Mouse (Mus musculus): Measurements from ENCODE around the gene Esyt1. TPM values are rescaled to one million over a fixed set of nuclear protein-coding genes. Genes with fewer than 3 reads are reported as not detected.

The Esyt1 gene
- total and polyA plus RNA-seq, 3 experiments, result 20.2 to 48.0 (median 38.2) TPM

GRCm38 (mm10) chr10:128520591-128520990 is 5.1 kb downstream of the Esyt1 start:
- DNase-seq (ENCODE audit: extremely low read depth), result no peak
- dilution Hi-C loops (cut with MboI; ENCODE audit: extremely low pct_ligation_motif_present, extremely low pct_unique_long_range_greater_than_20kb, low sequenced_read_pairs), result no loop called here
- peaks cover 62 to 70% of the 10 kb centered on the region in 2 experiments for H3K36me3 ChIP-seq (replicated peaks in 1 of 2; ENCODE audit: control insufficient read depth in 1 of 2, insufficient read depth in 1 of 2, low read length in 1 of 2)
- no peaks in the 10 kb centered on the region for H3K27me3 ChIP-seq (replicated peaks)
- no peaks in the 10 kb centered on the region for H3K79me2 ChIP-seq (replicated peaks; ENCODE audit: control insufficient read depth, extremely low read depth, insufficient read depth, poor library complexity, severe bottlenecking)
- H3K27ac ChIP-seq (ENCODE audit: insufficient read depth, low read depth), result no peak overlapping the region
- no peaks in the 10 kb centered on the region for H3K9me3 ChIP-seq (replicated peaks; ENCODE audit: low read length)
- H3K9ac ChIP-seq (ENCODE audit: insufficient read depth, low read depth), result no peak overlapping the region
- peaks cover 0 to 9% of the 10 kb centered on the region in 2 experiments; a peak in 2 of 4 replicates for H3K4me1 ChIP-seq (ENCODE audit: control insufficient read depth in 1 of 2, insufficient read depth in 2 of 2)
- no peak overlapping the region for H3K4me2 ChIP-seq (ENCODE audit: insufficient read depth, low read depth, poor library complexity, severe bottlenecking)
- in situ Hi-C loops (cut with MboI; ENCODE audit: low pct_ligation_motif_present, low pct_unique_long_range_greater_than_20kb, low sequenced_read_pairs), result no loop called here
- H3K4me3 ChIP-seq (replicated peaks in 1 of 3; ENCODE audit: low read depth in 2 of 3, low read length in 2 of 3, poor library complexity in 1 of 3), result no peak overlapping the region
- TF ChIP-seq USF2 (conservative IDR thresholded peaks at IDR 0.05; ENCODE audit: low read depth, low read length), result no peak
- TF ChIP-seq ZNF384 (IDR thresholded peaks at IDR 0.05; ENCODE audit: low read depth, low read length), result no peak
- no peak for TF ChIP-seq ELF1 (IDR thresholded peaks at IDR 0.05; ENCODE audit: low read depth, low read length)
- TF ChIP-seq RAD21 (IDR thresholded peaks at IDR 0.05; ENCODE audit: low read depth, low read length), result no peak
- no peak for TF ChIP-seq USF1 (IDR thresholded peaks at IDR 0.05; ENCODE audit: low read depth, low read length)
- no peak for TF ChIP-seq BHLHE40 (IDR thresholded peaks at IDR 0.05; ENCODE audit: low read depth, low read length)
- no peak for TF ChIP-seq IRF4 (IDR thresholded peaks at IDR 0.05; ENCODE audit: low read depth, low read length)
- no peak for TF ChIP-seq POLR2AphosphoS2 (IDR thresholded peaks at IDR 0.05; ENCODE audit: low read depth, low read length)
- no peak for TF ChIP-seq JUND (conservative IDR thresholded peaks at IDR 0.05; ENCODE audit: low read depth, low read length)
- TF ChIP-seq ETS1 (conservative IDR thresholded peaks at IDR 0.05; ENCODE audit: low read depth, low read length), result no peak
- no peak for TF ChIP-seq HCFC1 (IDR thresholded peaks at IDR 0.05; ENCODE audit: low read depth, low read length)

- Histone ChIP-seq H3K4me1 (ENCODE audit: control insufficient read depth in 1 of 2, insufficient read depth in 2 of 2) (no peaks in the 10 kb centered on the region), H3K27me3 (replicated peaks) (no peaks in the 10 kb centered on the region), H3K4me3 (replicated peaks in 1 of 3; ENCODE audit: low read depth in 2 of 3, low read length in 2 of 3, poor library complexity in 1 of 3) (no peak overlapping the region), H3K79me2 (replicated peaks; ENCODE audit: control insufficient read depth, extremely low read depth, insufficient read depth, poor library complexity, severe bottlenecking) (no peaks in the 10 kb centered on the region), H3K4me2 (ENCODE audit: insufficient read depth, low read depth, poor library complexity, severe bottlenecking) (no peak overlapping the region), H3K9ac (ENCODE audit: insufficient read depth, low read depth) (no peak overlapping the region), H3K36me3 (replicated peaks in 1 of 2; ENCODE audit: control insufficient read depth in 1 of 2, insufficient read depth in 1 of 2, low read length in 1 of 2) (peaks cover 72 to 82% of the 10 kb centered on the region in 2 experiments), H3K9me3 (replicated peaks; ENCODE audit: low read length) (no peaks in the 10 kb centered on the region), H3K27ac (ENCODE audit: insufficient read depth, low read depth) (no peak overlapping the region)
- peak; percentile 31 for DNase-seq (ENCODE audit: extremely low read depth)
- in situ Hi-C loops (cut with MboI; ENCODE audit: low pct_ligation_motif_present, low pct_unique_long_range_greater_than_20kb, low sequenced_read_pairs) (no loop called here), dilution Hi-C loops (cut with MboI; ENCODE audit: extremely low pct_ligation_motif_present, extremely low pct_unique_long_range_greater_than_20kb, low sequenced_read_pairs) (no loop called here)
- no peak for TF ChIP-seq ELF1 (IDR thresholded peaks at IDR 0.05; ENCODE audit: low read depth, low read length)
- TF ChIP-seq NRF1 (IDR thresholded peaks at IDR 0.05; ENCODE audit: low read depth, low read length), result no peak
- no peak for TF ChIP-seq JUN (IDR thresholded peaks at IDR 0.05; ENCODE audit: insufficient read depth, low read depth, low read length)
- TF ChIP-seq MAFK (IDR thresholded peaks at IDR 0.05; ENCODE audit: insufficient replicate concordance, low read length), result no peak
- no peak for TF ChIP-seq USF1 (IDR thresholded peaks at IDR 0.05; ENCODE audit: low read depth, low read length)
- no peak for TF ChIP-seq BHLHE40 (IDR thresholded peaks at IDR 0.05; ENCODE audit: low read depth, low read length)
- TF ChIP-seq IRF4 (IDR thresholded peaks at IDR 0.05; ENCODE audit: low read depth, low read length), result no peak
- TF ChIP-seq MYC (IDR thresholded peaks at IDR 0.05; ENCODE audit: low read depth, low read length), result peak; percentile 27; the same call in 1 of the 2 replicates
- TF ChIP-seq EP300 (IDR thresholded peaks at IDR 0.05; ENCODE audit: low read length), result no peak
- no peak for TF ChIP-seq GABPA (IDR thresholded peaks at IDR 0.05; ENCODE audit: insufficient replicate concordance, low read depth, low read length)
- no peak for TF ChIP-seq ZNF384 (IDR thresholded peaks at IDR 0.05; ENCODE audit: low read depth, low read length)
- TF ChIP-seq CHD2 (IDR thresholded peaks at IDR 0.05; ENCODE audit: low read length), result no peak
- TF ChIP-seq E2F4 (IDR thresholded peaks at IDR 0.05; ENCODE audit: insufficient replicate concordance, low read depth, low read length), result no peak
- TF ChIP-seq TBP (conservative IDR thresholded peaks at IDR 0.05; ENCODE audit: low read depth, low read length), result no peak
- no peak for TF ChIP-seq ETS1 (conservative IDR thresholded peaks at IDR 0.05; ENCODE audit: low read depth, low read length)
- no peak for TF ChIP-seq TCF12 (IDR thresholded peaks at IDR 0.05; ENCODE audit: low read depth, low read length)
- no peak for TF ChIP-seq MEF2A (IDR thresholded peaks at IDR 0.05; ENCODE audit: borderline replicate concordance, low read depth, low read length)
- peak; percentile 13 to 71; a peak in 2 of 4 replicates for TF ChIP-seq CTCF (conservative IDR thresholded peaks at IDR 0.05 in 1 of 2, IDR thresholded peaks at IDR 0.05 in 1 of 2; ENCODE audit: low read depth in 2 of 2, low read length in 2 of 2)
- no peak for TF ChIP-seq CHD1 (IDR thresholded peaks at IDR 0.05; ENCODE audit: low read depth, low read length)
- 0 out of 2 replicates have a peak, but pooled peaks have one; percentile 18 for TF ChIP-seq MAX (IDR thresholded peaks at IDR 0.05; ENCODE audit: low read length)
- peak; percentile 59 for TF ChIP-seq SMC3 (IDR thresholded peaks at IDR 0.05; ENCODE audit: low read depth, low read length)
- TF ChIP-seq NELFE (IDR thresholded peaks at IDR 0.05; ENCODE audit: low read depth, low read length), result no peak
- no peak for TF ChIP-seq JUND (conservative IDR thresholded peaks at IDR 0.05; ENCODE audit: low read depth, low read length)
- TF ChIP-seq POLR2AphosphoS2 (IDR thresholded peaks at IDR 0.05; ENCODE audit: low read depth, low read length), result no peak
- no peak for TF ChIP-seq ZMIZ1 (IDR thresholded peaks at IDR 0.05; ENCODE audit: low read depth, low read length)
- no peak for TF ChIP-seq SIN3A (IDR thresholded peaks at IDR 0.05; ENCODE audit: low read length)
- no peak for TF ChIP-seq MXI1 (IDR thresholded peaks at IDR 0.05; ENCODE audit: low read depth, low read length)
- TF ChIP-seq RAD21 (IDR thresholded peaks at IDR 0.05; ENCODE audit: low read depth, low read length), result peak; percentile 61
- no peak for TF ChIP-seq POLR2A (IDR thresholded peaks at IDR 0.05; ENCODE audit: low read depth, low read length)
- TF ChIP-seq ZKSCAN1 (IDR thresholded peaks at IDR 0.05; ENCODE audit: borderline replicate concordance, low read depth, low read length), result no peak
These were observed 6.8 kb downstream of the Esyt1 start for GRCm38 (mm10) chr10:128518833-128519232.

All from CH12.LX (cell line).